Mouse (Mus musculus) cerebellum, adult 18-20 months (tissue): ENCODE measurements at regions not wholly inside any gene's neighbourhood (a gene's known extent, or its start where the extent isn't known, plus 50 kb on each side); places are given as distances from the start of the nearest gene placed in this dataset.

Experiments used
- DNase-seq, 2 experiments: peaks; one replicate each; pipeline ENCODE4 v3.0.0; 2021

- DNase-seq, result no peak
Observed at GRCm38 (mm10) chr11:24226755-24227154, 148.9 kb downstream of the Bcl11a start.

DNA sequence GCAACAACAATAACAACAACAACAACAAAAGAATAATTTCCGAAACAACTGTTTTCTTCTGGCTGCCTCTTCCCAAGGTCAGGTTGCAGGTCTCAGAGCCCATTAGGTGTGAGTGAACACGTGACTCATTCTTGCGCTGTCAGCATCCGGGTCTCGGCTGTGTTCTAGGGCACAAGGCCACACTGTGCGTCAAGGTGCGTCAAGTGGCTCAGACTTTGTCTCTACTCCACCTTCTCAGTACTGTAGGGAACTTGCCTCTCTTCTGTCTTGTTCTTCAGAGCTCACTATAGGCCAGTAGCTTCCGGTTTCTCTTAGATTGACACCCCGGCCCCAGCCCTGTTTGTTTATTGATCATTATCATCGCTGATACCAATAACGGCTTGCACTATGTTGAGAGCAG is 155.5 kb downstream of the Bcl11a start:
- DNase-seq, result no peak

- DNase-seq, result no peak
Observed at GRCm38 (mm10) chr11:24233821-24234220, 156.0 kb downstream of the Bcl11a start.

GRCm38 (mm10) chr11:24234422-24234821 is 156.6 kb downstream of the Bcl11a start:
- DNase-seq, result no peak

- no peak for DNase-seq
Observed at GRCm38 (mm10) chr11:24235326-24235725, 157.5 kb downstream of the Bcl11a start.

DNA sequence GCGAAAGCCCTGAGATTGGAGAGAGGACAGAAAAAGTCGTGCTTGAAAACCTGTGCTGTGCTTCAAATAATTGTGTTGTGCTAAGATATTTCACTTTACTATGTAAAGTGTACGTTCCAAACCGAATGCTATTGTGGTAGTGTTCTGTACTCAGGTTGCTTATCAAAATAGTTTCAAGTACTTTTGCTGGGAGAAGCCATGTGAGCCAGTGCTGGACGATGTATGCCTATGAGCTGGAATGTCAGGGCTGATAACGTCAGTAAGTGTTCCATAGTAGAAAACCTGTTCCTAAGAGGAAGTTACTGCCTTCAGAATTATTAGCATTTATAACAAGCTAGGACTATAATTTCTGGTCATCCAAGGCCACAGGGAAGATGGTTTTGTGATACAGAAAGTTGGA is 161.8 kb downstream of the Bcl11a start:
- DNase-seq, result no peak

DNA sequence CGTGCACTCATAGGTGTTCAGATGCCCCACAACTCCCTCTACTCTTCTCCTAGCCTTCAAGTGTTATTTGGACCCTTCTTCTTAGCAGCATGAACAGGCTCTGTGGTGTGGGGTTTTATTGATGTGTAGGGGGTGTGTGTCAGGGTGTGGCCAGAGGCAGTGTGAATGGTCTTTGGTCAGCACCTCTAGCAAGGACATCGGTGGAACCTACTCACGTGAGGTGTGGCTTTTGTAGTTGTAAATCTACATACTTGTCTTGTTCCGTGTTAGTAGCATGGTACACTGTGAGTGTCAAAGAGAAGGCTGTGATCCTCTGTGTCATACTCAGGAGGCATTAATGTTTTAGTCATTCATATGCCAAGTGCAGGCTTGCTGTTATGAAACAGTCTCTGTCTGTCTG is 164.2 kb downstream of the Bcl11a start:
- no peak for DNase-seq

- no peak for DNase-seq
Observed at GRCm38 (mm10) chr11:24242888-24243287, 165.0 kb downstream of the Bcl11a start.

DNA sequence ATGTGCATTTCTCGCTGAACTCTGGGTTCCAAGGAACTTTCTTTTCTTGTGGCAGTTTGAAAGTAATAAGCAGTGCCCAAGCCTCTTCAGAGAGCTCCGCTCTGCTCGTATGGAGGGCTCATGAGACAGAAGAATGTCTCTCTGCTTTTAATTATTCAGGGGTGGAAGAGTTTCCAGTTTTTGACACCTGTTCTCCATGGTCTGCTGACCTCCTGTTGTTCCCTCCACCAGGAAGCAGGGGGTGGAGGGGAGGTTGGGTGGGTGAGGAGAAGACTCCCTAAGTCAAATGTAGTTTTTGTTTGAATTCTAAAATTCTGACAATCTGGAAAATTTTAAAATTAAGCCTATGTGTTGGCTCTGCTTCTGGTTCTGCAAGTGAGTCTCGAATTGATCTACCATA is 167.5 kb downstream of the Bcl11a start:
- DNase-seq, result no peak

GRCm38 (mm10) chr11:24246314-24246713 is 168.5 kb downstream of the Bcl11a start:
- no peak for DNase-seq

GRCm38 (mm10) chr11:24247285-24247684 is 169.4 kb downstream of the Bcl11a start:
- no peak for DNase-seq

GRCm38 (mm10) chr11:24251516-24251915 is 173.7 kb downstream of the Bcl11a start:
- DNase-seq, result no peak

DNA sequence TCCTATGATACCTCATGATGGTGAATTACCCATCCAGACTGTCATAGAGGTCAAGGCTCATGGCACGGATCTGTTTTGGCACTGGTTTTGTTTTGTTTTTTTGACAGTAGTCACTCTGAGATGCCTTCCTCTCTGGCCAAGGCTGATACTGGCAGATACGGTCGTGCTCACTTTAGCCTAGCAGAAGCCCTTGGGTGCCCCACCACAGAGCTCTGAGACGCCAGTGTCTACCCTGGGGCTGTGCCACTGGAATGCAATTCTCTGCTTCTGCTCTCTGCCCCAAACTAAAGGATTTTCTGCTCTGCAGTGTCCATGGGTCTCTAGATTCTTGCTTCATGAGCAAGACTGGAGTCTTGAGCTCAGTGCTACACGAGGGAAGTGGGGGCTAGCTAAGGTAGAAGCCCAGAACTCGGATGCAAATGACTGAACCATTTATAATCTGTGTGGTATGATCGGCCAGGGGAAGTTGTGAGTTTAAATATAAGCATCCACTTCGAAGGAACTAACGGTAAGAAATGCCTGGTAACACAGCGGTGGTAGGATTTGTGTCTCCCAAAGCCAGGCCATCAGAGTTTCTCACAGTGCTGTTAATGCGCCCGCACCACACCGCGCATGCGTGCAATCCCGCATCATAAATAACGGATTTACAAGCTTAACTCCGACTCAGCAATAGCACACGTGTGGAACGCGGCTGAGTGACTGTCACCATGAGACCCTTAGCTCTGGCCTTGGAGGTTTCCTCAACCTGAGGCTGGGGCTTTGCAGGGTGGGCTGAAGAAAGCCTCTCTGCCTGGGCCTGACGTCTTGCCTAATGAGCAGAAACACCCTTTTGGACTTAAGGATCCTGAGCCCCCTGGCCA is 177.6 kb downstream of the Bcl11a start:
- no peak for DNase-seq

- DNase-seq, result no peak
Observed at GRCm38 (mm10) chr11:24257741-24258140, 179.9 kb downstream of the Bcl11a start.

DNA sequence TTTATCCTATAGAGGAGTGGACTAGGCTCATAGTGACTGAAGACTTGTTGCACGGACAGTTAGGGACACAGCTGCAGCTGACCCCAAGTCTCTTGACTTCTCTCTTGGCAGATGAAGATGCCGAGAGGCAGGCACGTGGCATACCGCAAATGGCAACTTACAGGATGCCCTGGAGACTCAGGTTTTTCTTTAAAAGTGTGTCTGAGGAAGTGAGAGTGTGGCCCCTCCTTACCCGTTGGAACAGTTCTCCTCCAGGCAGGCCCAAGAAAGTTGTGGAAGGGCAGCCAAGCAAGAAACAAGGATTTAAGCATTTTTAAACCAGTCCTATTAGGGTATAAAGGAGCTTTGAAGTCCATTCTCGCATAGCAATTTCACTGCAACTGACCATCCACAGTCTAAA is 180.5 kb downstream of the Bcl11a start:
- DNase-seq, result no peak

DNA sequence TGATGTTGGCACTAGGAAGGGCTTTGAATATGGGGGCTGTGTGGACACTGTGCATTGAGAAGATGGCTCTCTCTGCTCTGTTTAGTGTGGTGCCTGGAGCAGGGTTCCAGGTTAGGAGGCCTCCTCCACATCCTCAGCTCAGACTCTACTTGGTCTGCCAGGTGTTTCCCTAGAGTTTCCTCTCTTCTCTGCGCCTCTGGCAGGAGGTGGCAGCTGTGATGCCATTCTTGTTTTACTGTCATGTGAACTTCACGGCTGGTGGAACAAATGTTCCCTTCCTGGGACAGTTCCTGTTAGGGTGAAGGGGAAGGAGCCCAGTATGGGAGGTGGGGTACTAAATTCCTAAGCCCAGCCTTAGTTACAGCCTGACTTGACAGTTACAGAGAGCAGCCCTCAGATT is 181.8 kb downstream of the Bcl11a start:
- no peak for DNase-seq

DNA sequence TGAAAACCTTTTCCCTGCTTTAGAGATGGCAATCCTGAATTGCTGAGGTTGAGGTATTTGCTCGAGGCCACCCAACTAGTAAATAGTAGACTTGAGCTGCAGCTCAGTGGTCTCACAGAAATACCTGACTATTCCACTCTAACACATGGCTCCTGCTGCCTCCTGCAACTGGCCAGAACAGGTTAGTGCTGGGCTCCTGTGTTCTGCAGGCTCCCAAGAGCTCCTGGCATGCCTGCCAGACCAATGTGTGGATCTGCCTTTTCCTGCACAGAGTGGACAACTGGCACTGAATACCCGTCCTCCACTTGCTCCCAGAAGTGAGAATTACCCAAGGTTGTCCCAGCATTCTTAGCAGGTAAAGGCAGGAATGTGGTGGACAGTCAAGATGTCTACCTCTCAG is 191.2 kb downstream of the Bcl11a start:
- DNase-seq, result no peak

DNA sequence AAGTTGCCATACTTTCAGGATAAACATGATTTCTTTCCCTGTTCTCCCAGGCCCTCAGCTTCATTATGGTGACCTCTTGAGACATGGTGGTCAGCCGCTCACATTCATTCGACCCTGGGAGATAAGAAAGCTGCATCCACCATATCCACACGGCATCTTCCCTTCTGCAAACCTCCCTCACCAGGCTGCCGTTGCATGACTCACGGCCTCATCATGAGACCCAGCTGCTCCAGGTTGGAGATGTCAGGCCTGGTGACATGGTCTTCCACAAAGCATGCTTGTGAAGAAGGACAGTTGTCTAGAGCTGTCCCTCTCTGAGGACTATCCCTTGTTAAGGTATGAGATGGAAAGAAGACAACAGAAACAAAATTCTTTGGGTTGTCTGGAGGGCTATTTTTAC is 203.8 kb downstream of the Bcl11a start:
- no peak for DNase-seq

- no peak for DNase-seq
Observed at GRCm38 (mm10) chr11:24282556-24282955, 204.7 kb downstream of the Bcl11a start.

GRCm38 (mm10) chr11:24286129-24287108 is 208.6 kb downstream of the Bcl11a start:
- DNase-seq, result no peak

DNA sequence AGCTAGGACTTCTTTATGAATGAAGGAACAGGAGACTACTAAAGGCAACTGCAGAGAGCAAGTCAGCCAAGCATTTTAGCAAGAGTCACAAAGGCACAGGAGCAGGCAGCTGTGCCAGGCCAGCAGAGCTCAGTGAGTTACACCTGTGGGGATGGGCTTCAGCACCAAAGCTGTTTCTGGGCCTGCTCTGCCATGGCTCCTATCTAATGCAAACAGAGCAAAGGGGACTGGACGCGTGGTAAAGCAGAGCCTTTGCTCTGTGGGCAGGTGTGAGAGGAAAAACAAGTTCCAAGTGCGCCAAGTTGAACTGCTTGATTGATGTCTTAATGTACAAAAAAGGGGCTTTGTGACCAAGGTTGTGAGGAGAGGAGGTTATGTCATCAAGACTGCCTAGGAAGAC is 215.4 kb downstream of the Bcl11a start:
- no peak for DNase-seq

DNA sequence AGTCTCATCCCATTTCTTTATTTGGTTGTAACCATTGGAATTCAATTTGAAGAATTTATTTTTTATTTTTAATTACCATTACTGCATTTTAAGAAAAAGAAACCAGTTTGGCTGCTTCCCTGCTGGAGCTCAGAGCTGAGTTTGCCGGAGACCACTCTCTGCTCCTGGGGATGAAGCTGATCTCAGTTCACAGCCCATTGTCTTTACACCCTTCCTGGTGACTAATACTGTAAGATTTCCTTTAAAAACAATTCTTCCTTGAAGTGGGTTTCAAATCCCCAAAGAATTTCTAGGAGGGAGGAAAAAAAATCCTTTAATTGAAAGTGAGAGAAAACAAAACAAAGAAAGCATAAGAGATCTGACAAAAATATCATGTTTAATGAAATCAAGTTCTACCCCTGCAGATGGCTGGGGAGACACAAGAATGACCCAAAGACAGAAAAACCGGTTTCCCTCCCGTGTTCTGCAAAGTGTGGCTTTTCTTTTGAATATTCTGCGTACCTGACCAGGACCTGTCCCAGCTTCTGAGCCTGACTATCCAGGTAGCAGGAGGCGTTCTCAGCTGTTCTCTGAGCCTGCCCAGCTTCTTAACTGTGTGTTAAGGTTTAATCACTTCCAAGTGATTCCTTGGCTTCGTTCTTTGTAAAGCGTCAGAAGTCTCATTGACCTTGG is 216.1 kb downstream of the Bcl11a start:
- DNase-seq, result no peak
